Mouse (Mus musculus): ENCODE data around the gene Cysltr1. TPM values are rescaled to one million over a fixed set of nuclear protein-coding genes. Genes with fewer than 3 reads are reported as not detected.
A peak's percentile ranks its signal among the peaks of the same experiment; 100 is the strongest.

The Cysltr1 gene
- polyA plus RNA-seq (2015; fragmentation: Nextera tagmentation; extraction: Ambion mirVana), result 2.6 and 3.3 TPM in 2 replicates

- Histone ChIP-seq H3K4me1 (replicated peaks) (no peaks in the 10 kb centered on the region), H3K27ac (no peak within 1 kb of the TSS), H3K27me3 (replicated peaks) (no peaks in the 10 kb centered on the region), H3K36me3 (no peaks in the 10 kb centered on the region), H3K4me3 (replicated peaks) (no peak within 1 kb of the TSS), H3K9me3 (no peaks in the 10 kb centered on the region), H3K4me2 (replicated peaks) (peak within 1 kb of the TSS; percentile 43), H3K9ac (no peak within 1 kb of the TSS)
- WGBS, result 22% methylated on average over 6 of the region's 6 CpGs
- ATAC-seq, result peak; percentile 67
These were observed at the start of gene Cysltr1 for GRCm38 (mm10) chrX:106603386-106603785. Gene Cysltr1 (minus strand): TSS chrX:106603679.

- WGBS, result 81% methylated on average over 3 of the region's 3 CpGs
These were observed 31.5 kb upstream of the Cysltr1 start for GRCm38 (mm10) chrX:106634799-106635541.

DNA sequence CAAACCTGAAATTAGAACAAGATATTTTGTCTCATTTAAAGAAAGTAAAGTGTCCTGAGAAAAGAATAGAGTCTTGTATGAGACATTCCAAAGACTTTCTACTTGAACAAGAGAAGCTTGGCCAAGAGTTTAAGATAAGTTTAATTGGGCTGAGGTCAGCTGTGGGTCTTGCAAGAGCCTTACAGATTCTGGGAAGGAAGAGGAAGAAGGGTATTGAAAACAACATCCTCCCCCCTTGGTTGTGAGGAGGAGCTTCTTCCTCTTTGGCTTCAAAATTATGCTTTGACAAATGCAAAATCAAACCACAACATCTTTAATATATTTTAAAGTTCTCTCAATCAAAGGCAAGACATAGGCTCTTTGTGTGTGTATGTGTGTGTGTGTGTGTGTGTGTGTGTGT, 30.1 kb upstream of the Cysltr1 start:
- H3K4me3 ChIP-seq (replicated peaks), result no peak overlapping the region

More at GRCm38 (mm10) chrX:106634799-106635541, 31.5 kb upstream of the Cysltr1 start:
- Histone ChIP-seq H3K36me3 (no peaks in the 10 kb centered on the region), H3K9ac (no peak overlapping the region), H3K9me3 (no peaks in the 10 kb centered on the region), H3K4me1 (replicated peaks) (no peaks in the 10 kb centered on the region), H3K27me3 (replicated peaks) (no peaks in the 10 kb centered on the region), H3K4me2 (replicated peaks) (no peak overlapping the region), H3K27ac (no peak overlapping the region), H3K4me3 (replicated peaks) (no peak overlapping the region)
- ATAC-seq, result no peak

DNA sequence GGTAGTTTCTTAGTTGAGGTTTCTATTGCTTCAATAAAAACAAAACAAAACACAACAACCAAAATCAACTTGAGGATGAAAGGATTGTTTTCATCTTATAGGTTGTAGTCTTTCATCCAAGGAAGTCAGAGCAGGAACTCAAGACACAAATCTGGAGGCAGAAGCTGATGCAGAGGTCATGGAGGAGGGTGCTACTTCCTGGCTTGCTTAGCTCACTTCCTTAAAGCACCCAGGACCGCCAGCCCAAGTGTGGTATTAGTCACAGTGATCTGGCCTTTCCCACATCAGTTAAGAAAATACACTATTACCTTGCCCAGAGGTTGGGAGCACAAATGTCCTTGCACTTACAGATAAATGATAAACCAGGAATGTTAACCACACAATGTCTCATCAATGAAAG, 25.0 kb upstream of the Cysltr1 start:
- no peak for ATAC-seq
- Histone ChIP-seq H3K27ac (no peak overlapping the region), H3K36me3 (no peaks in the 10 kb centered on the region), H3K9me3 (no peaks in the 10 kb centered on the region), H3K4me3 (replicated peaks) (no peak overlapping the region), H3K27me3 (replicated peaks) (no peaks in the 10 kb centered on the region), H3K9ac (no peak overlapping the region), H3K4me2 (replicated peaks) (no peak overlapping the region), H3K4me1 (replicated peaks) (no peaks in the 10 kb centered on the region)
- WGBS, result 69% methylated on average over 1 of the region's 1 CpGs

More for the DNA sequence above, 30.1 kb upstream of the Cysltr1 start:
- no peaks in the 10 kb centered on the region for H3K27me3 ChIP-seq (replicated peaks)
- H3K27ac ChIP-seq, result no peak overlapping the region
- H3K4me2 ChIP-seq (replicated peaks), result no peak overlapping the region
- no peaks in the 10 kb centered on the region for H3K36me3 ChIP-seq
- ATAC-seq, result no peak
- H3K9ac ChIP-seq, result no peak overlapping the region
- H3K4me1 ChIP-seq (replicated peaks), result no peaks in the 10 kb centered on the region
- no peaks in the 10 kb centered on the region for H3K9me3 ChIP-seq

- no peak overlapping the region for H3K9ac ChIP-seq
- H3K27ac ChIP-seq, result no peak overlapping the region
- H3K4me3 ChIP-seq (replicated peaks), result no peak overlapping the region
- 40% methylated on average over 3 of the region's 3 CpGs for WGBS
- no peaks in the 10 kb centered on the region for H3K4me1 ChIP-seq (replicated peaks)
- no peaks in the 10 kb centered on the region for H3K36me3 ChIP-seq
- no peak for ATAC-seq
- H3K27me3 ChIP-seq (replicated peaks), result no peaks in the 10 kb centered on the region
- H3K9me3 ChIP-seq, result no peaks in the 10 kb centered on the region
- H3K4me2 ChIP-seq (replicated peaks), result no peak overlapping the region
These were observed 20.2 kb upstream of the Cysltr1 start for GRCm38 (mm10) chrX:106623667-106624066.

DNA sequence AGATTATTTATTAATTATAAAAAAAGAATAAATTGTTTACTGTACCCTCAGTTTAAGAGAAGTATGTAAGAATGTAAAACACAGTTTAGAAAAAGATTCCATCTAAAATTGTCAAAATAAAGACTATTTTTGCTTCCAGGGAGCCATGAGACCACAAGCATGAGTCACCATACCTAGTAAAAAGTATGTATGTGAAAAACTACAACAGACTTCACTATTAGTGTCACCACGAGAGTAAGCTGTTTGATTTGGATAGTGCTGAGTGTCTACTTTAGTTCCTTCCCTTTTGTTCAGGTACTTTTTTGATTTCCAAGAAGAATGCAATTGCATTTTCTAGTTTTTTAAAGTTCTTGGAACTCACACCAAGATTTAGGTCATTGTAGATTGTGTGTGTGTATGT, 19.0 kb upstream of the Cysltr1 start:
- Histone ChIP-seq H3K36me3 (no peaks in the 10 kb centered on the region), H3K27ac (no peak overlapping the region), H3K27me3 (replicated peaks) (no peaks in the 10 kb centered on the region), H3K9me3 (no peaks in the 10 kb centered on the region), H3K4me3 (replicated peaks) (no peak overlapping the region), H3K4me2 (replicated peaks) (no peak overlapping the region), H3K9ac (no peak overlapping the region), H3K4me1 (replicated peaks) (no peaks in the 10 kb centered on the region)
- ATAC-seq, result no peak
- 76% methylated on average over 1 of the region's 1 CpGs for WGBS

- Histone ChIP-seq H3K9ac (no peak overlapping the region), H3K4me3 (replicated peaks) (no peak overlapping the region), H3K9me3 (no peaks in the 10 kb centered on the region), H3K36me3 (no peaks in the 10 kb centered on the region), H3K27ac (no peak overlapping the region), H3K27me3 (replicated peaks) (no peaks in the 10 kb centered on the region), H3K4me2 (replicated peaks) (peak overlapping the region; percentile 43), H3K4me1 (replicated peaks) (no peaks in the 10 kb centered on the region)
- WGBS, result 17% methylated on average over 9 of the region's 9 CpGs
- no peak for ATAC-seq
These were observed 763 bp downstream of the Cysltr1 start for GRCm38 (mm10) chrX:106602574-106603258.

DNA sequence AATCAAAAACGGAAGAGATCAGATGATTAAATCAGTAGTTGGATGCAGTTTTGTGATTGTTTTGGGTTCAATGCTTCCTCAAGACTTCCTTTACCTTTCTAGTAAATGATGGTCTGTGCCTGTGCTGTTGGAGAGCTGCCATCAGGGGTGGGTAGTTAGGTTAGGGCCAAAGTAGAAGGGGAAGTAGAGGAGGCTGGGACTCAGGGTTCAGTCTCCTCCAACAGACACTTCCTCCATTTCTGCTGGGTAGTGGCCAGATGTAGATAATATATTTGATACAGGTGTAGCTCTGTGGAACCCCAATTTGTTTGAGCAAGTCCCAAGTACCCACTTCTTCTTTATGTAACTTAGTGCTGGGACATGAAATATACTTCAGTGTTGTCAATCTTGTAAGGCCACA, 7.6 kb downstream of the Cysltr1 start:
- Histone ChIP-seq H3K27ac (no peak overlapping the region), H3K9me3 (no peaks in the 10 kb centered on the region), H3K27me3 (replicated peaks) (no peaks in the 10 kb centered on the region), H3K36me3 (no peaks in the 10 kb centered on the region), H3K4me1 (replicated peaks) (no peaks in the 10 kb centered on the region), H3K4me3 (replicated peaks) (no peak overlapping the region), H3K9ac (no peak overlapping the region), H3K4me2 (replicated peaks) (no peak overlapping the region)
- ATAC-seq, result no peak
- WGBS, result 81% methylated on average over 1 of the region's 1 CpGs

GRCm38 (mm10) chrX:106593914-106594313, 9.6 kb downstream of the Cysltr1 start:
- H3K9me3 ChIP-seq, result no peaks in the 10 kb centered on the region
- no peaks in the 10 kb centered on the region for H3K27me3 ChIP-seq (replicated peaks)
- H3K36me3 ChIP-seq, result no peaks in the 10 kb centered on the region
- H3K9ac ChIP-seq, result no peak overlapping the region
- no peak overlapping the region for H3K27ac ChIP-seq
- H3K4me1 ChIP-seq (replicated peaks), result no peaks in the 10 kb centered on the region
- no peak overlapping the region for H3K4me2 ChIP-seq (replicated peaks)
- no peak overlapping the region for H3K4me3 ChIP-seq (replicated peaks)
- no peak for ATAC-seq

DNA sequence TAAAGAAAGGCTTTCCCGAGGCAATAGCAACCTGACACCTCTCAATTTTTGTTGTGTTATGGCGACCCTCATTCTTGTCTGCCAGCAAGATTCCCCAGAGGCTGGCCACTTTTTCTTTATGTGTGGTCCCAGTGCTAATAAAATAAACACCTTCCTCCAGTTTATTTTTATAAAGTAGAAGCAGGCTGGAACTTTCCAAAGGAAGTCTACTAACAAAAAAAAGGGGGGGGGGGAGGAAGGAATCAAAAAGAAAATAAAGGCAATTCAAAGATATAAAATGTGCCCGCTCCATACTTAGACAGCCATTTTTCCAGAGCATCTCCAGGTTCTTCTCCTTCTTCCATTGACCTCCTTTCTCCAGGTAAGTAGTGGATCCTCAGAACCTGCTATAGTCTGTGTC, 20.6 kb downstream of the Cysltr1 start, which contains the start of gene Gm5127:
TSS of gene Gm5127 (plus strand) at position 301 of the 400 bp plus-strand sequence.
- H3K4me3 ChIP-seq (replicated peaks), result no peak within 1 kb of the TSS
- H3K36me3 ChIP-seq, result no peaks in the 10 kb centered on the region
- no peak for ATAC-seq
- H3K4me2 ChIP-seq (replicated peaks), result no peak within 1 kb of the TSS
- no peaks in the 10 kb centered on the region for H3K27me3 ChIP-seq (replicated peaks)
- H3K4me1 ChIP-seq (replicated peaks), result no peaks in the 10 kb centered on the region
- 50% methylated on average over 3 of the region's 3 CpGs for WGBS
- H3K9me3 ChIP-seq, result no peaks in the 10 kb centered on the region
- H3K9ac ChIP-seq, result no peak within 1 kb of the TSS
- no peak within 1 kb of the TSS for H3K27ac ChIP-seq

- H3K9me3 ChIP-seq, result no peaks in the 10 kb centered on the region
- no peak overlapping the region for H3K4me3 ChIP-seq (replicated peaks)
- no peak overlapping the region for H3K4me2 ChIP-seq (replicated peaks)
- no peaks in the 10 kb centered on the region for H3K36me3 ChIP-seq
- no peak overlapping the region for H3K27ac ChIP-seq
- WGBS, result 45% methylated on average over 2 of the region's 2 CpGs
- H3K9ac ChIP-seq, result no peak overlapping the region
- H3K4me1 ChIP-seq (replicated peaks), result no peaks in the 10 kb centered on the region
- no peak for ATAC-seq
- no peaks in the 10 kb centered on the region for H3K27me3 ChIP-seq (replicated peaks)
These were observed 21.3 kb downstream of the Cysltr1 start for GRCm38 (mm10) chrX:106582197-106582596.

- H3K36me3 ChIP-seq, result no peaks in the 10 kb centered on the region
- H3K9me3 ChIP-seq, result no peaks in the 10 kb centered on the region
- no peak for ATAC-seq
These were observed 23.1 kb downstream of the Cysltr1 start for GRCm38 (mm10) chrX:106580410-106580809.

DNA sequence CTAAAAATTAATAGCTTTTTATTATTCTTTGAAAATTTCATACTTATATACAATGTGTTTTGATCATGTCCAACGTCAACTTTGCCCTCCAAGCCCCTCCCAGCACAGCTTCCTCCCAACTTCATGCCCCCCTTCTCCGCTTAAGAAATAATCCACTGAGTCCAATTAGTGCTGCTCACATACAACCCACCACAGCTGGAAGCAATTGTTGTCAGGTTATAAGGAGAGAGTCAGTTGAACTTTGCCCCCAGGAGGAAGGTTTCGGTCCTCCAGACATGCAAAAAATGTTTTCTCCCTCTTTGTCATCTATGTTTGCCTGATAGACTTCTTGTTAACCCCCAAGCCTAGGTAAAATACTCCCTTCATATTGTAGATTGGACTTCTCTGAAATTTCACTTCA, 24.5 kb downstream of the Cysltr1 start:
- Histone ChIP-seq H3K9ac (no peak overlapping the region), H3K4me1 (replicated peaks) (no peaks in the 10 kb centered on the region), H3K27ac (no peak overlapping the region), H3K36me3 (no peaks in the 10 kb centered on the region), H3K27me3 (replicated peaks) (no peaks in the 10 kb centered on the region), H3K9me3 (no peaks in the 10 kb centered on the region), H3K4me2 (replicated peaks) (no peak overlapping the region), H3K4me3 (replicated peaks) (no peak overlapping the region)
- WGBS, result 70% methylated on average over 3 of the region's 3 CpGs
- no peak for ATAC-seq

More at GRCm38 (mm10) chrX:106580410-106580809, 23.1 kb downstream of the Cysltr1 start:
- Histone ChIP-seq H3K4me1 (replicated peaks) (no peaks in the 10 kb centered on the region), H3K4me2 (replicated peaks) (no peak overlapping the region), H3K4me3 (replicated peaks) (no peak overlapping the region), H3K27me3 (replicated peaks) (no peaks in the 10 kb centered on the region), H3K9ac (no peak overlapping the region), H3K27ac (no peak overlapping the region)

Measured in intestine, embryonic 15.5 days (tissue).